Mouse (Mus musculus) bone marrow, adult 2 months (tissue): Measurements from ENCODE around the gene Aoah.

ENCODE experiments used
- CTCF ChIP-seq: fragments of 200-500 bp; IDR thresholded peaks from 2 replicates; pipeline ENCODE4 v1.5.1; 2011; ENCODE audit warnings: low read length, control low read depth; ENCODE audit not compliant: control insufficient read depth, insufficient read depth
- POLR2A ChIP-seq: fragments of 200-500 bp; IDR thresholded peaks from 2 replicates; pipeline ENCODE4 v1.6.1; 2011; ENCODE audit warnings: low read depth, mild to moderate bottlenecking, control low read depth, low read length, borderline replicate concordance; ENCODE audit not compliant: control insufficient read depth

- TF ChIP-seq POLR2A (no peak), CTCF (no peak)
These were observed 142.1 kb downstream of the Aoah start for GRCm38 (mm10) chr13:20936016-20936415.
